Mouse (Mus musculus) olfactory bulb, adult 2 months (tissue): ENCODE measurements around the gene Mettl7a3.

Experiments
- CTCF ChIP-seq: fragments of 200-500 bp; IDR thresholded peaks from 2 replicates; pipeline ENCODE4 v1.5.1; 2012; ENCODE audit warnings: low read depth, mild to moderate bottlenecking, low read length, moderate library complexity; ENCODE audit not compliant: insufficient read depth
- POLR2A ChIP-seq: fragments of 200-500 bp; IDR thresholded peaks from 2 replicates; pipeline ENCODE4 v1.6.1; 2012; ENCODE audit warnings: mild to moderate bottlenecking, low read depth, low read length, moderate library complexity; ENCODE audit not compliant: insufficient read depth

DNA sequence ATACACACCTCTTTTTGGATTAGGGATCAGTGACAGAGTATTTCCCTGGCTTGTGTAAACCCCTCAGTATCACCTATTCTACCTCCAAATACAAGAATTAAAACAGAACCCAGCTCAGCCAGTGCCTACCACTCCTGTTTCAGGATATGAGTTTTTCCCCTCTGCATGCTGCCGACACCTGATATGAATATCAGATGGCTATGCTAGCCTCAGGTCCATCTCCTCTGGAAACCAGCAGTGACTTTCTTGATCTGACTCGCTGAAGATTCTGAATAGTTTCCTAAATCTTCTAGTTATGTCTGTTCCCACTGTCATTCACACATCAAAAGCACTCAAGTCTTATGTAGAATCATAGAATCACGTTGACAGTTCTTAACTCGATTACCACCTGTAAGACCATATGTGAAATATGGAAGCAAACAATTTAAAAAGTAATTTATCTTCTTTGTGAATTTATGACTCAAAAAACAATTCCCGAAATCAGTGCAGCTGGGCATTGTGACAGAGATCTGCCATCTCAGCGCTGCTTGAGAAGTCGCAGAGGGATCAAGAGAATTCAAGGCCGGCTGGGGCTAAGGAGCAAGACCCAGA is 31.2 kb upstream of the Mettl7a3 start:
- no peak for TF ChIP-seq POLR2A
- no peak for TF ChIP-seq CTCF
